Mouse (Mus musculus): ENCODE results near the gene Sytl1.

The Sytl1 gene

GRCm38 (mm10) chr4:133278482-133278881 is 15.6 kb upstream of the Sytl1 start:
- no peak for DNase-seq (ENCODE audit: low read depth, low spot score)

DNA sequence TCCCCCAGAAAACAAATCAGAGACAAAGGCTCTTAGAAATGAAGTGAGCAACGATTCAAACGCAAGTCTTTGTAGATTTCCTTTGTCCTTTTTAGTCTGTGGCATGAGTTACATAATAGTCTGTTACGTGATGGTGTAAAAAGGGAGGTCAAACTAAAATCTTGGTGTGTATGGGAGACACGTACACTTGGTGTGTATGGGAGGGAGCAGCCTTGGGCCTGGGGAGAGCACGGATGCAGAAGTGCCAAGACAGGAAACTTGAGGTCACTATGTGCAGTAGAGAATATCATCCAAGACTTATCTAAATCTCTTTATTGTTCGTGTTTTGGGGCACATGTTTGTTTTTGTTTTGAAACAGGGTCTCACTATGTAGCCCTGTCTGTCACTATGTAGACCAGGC is 15.2 kb upstream of the Sytl1 start:
- peak; percentile 25 for DNase-seq (ENCODE audit: low read depth, low spot score)

DNA sequence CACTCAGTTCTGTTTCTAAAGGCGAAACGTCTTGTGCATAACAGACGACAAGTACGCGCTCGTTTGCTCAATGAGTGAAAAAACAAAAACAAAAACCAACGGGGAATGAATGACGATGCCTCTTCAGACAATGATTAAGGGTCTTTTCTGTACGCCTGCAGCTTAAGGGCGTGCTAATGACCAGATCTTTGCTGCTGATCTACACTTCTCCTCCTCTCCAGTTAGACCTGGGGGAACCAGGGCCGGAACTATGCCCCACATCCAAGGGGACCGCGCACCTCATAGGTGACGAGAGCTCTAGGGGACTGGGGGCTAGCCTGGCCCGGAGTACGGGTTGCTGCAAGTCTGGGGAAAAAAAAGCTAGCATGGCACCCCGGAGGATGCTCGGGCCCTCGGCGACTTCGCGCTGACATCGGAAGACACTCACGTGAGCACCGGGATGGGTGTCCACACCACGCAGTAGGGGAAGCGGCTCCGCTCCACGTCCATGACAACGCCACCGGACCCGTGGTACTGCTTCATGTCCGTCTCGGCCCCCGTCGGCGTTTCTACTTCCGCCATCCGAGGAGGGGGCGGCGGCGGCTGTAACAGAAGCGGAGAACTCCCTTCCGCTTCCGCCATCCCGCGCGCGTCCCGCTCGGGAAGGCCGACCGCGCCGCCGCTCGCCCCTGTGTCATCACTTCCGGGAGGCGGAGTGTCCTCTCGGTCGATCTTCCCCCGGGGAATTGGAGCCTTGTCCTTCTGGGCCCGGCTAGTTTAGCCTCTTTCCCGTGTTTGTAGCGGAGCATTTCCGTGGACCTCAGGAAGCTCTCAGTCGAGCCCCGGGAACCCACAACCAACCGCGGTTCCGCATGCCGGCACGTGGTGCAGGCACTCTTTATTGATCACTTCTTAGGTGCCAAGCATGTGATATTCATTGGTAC is 14.5 kb upstream of the Sytl1 start, which contains the start of gene Tmem222:
Gene Tmem222, minus strand, starts transcription at position 689 of the 923 bp plus-strand sequence.
- DNase-seq (ENCODE audit: low read depth, low spot score), result peak; percentile 98

GRCm38 (mm10) chr4:133270929-133271328 is 8.0 kb upstream of the Sytl1 start:
- no peak for DNase-seq (ENCODE audit: low read depth, low spot score)

DNA sequence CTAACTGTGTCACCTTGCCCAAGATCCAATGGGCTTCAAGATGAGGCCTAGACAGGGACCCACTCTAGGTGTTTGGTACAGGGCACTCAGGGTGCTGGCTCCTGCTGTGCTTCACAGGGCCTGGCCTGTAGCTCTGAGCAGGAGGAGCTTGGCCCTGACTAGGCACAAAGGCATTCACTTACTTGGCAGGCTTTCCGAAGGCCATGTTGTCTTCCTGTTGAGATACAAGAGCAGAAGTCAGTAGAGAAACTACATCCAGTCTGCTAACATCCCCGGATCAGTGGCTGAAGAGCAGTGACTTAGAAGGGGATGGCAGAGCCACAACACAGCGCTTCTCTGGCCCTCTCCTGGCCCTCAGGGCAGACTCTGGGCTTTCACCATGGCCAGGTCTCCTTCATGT is 6.7 kb upstream of the Sytl1 start:
- no peak for DNase-seq (ENCODE audit: low read depth, low spot score)

DNA sequence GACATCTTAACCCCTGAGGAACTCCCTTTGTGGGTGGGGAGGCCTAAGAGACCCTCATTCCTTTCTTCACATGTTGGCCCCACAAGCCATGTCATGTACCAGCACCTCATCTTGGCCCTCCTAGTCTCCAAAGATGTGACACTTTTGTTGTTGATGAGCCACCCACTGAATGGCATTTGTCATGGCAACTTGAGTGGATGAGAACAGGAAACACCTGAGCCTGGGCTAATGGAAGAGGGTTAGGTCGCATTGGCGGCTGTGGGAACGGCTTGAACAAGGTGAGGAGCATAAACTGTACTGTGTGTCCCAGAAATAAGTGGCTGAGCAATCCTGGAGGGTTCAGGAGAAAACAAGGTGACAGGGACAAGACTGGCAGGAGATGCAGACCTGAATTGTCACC is 6.0 kb upstream of the Sytl1 start:
- DNase-seq (ENCODE audit: low read depth, low spot score), result no peak

- DNase-seq (ENCODE audit: low read depth, low spot score), result no peak
These were observed 3.5 kb upstream of the Sytl1 start for GRCm38 (mm10) chr4:133266248-133266880.

GRCm38 (mm10) chr4:133265759-133266158 is 2.8 kb upstream of the Sytl1 start:
- no peak for DNase-seq (ENCODE audit: low read depth, low spot score)

GRCm38 (mm10) chr4:133265297-133265696 is 2.4 kb upstream of the Sytl1 start:
- no peak for DNase-seq (ENCODE audit: low read depth, low spot score)

DNA sequence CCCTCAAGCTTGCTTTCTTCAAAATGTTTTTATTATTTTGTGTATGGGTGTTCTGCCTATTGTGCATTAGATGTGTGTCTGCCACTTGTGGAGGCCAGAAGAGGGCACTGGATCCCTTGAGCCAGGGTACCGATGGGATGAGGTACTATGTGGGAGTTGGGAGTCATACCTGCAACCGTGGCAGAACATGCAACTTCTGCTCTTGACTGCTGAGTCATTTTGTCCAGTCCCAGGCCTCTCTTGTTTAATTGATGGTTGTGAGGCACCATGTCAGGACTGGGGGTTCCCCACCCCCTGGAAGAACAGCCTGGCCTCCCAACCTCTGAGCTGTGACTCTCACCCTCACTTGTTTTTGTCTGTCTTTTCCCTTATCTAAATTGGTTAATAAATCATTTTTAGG is 1.6 kb upstream of the Sytl1 start:
- no peak for DNase-seq (ENCODE audit: low read depth, low spot score)

DNA sequence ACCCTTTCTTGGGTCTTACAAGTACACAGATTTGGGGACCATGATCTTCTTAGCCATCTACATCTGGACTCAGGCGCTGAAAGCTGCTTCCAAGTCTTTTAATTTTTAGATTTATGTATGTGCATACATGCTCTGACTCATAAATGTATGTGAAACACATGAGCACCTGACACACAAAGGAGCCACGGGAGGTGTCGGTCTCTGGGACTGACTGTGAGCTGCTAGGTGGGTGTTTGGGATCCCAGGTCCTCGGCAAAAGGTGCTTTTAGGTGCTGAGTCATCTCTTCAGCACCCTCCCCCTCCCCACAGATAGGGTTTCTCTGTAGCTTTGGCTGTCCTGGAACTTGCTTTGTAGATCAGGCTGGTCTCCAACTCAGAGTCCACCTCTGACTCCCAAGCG is 843 bp upstream of the Sytl1 start:
- DNase-seq (ENCODE audit: low read depth, low spot score), result no peak

DNA sequence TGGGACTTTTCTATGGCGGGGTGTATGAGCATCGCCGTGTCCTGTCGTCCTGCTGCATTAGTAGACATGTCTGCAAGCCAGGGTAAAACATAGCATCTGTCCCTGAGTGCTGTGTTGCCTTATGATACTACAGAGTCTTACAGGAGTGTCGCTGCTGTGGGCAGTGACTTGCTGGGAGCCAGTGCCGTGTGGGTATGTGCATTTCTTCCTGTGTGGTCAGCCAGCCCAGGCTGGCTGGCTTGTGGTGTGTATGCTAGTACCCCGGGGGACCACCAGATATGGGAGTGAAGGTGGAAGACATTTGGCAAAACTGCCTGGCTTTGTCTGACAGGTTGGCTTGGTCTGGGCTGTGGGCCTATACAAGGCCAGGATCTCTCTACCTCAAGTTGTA is 543 bp downstream of the Sytl1 start:
- no peak for DNase-seq (ENCODE audit: low read depth, low spot score)

GRCm38 (mm10) chr4:133261641-133262374 is 1.1 kb downstream of the Sytl1 start:
- no peak for DNase-seq (ENCODE audit: low read depth, low spot score)

GRCm38 (mm10) chr4:133257798-133258408 is 5.0 kb downstream of the Sytl1 start:
- DNase-seq (ENCODE audit: low read depth, low spot score), result peak; percentile 23

GRCm38 (mm10) chr4:133257230-133257629 is 5.7 kb downstream of the Sytl1 start:
- DNase-seq (ENCODE audit: low read depth, low spot score), result peak; percentile 31

DNA sequence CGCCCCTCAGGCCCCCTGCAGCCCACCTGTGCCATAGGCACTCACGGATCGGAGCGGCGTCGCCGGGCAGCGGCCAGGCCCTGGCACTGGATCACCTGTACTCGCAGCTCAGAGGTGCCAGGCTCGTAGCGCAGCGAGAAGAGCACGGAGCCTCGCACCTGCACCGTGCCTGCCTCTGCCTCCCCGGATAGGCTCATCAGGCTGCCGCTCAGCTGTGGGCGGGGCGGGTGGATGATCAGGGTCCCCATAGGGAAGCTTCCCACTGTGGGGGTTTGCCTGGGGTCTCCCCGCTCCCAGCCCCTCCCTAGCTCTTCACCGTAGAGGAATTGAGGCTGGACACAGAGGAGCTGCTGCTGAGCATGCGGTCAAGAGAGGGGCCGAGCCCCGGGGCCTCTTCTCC is 6.1 kb downstream of the Sytl1 start:
- peak; percentile 56 for DNase-seq (ENCODE audit: low read depth, low spot score)

GRCm38 (mm10) chr4:133255392-133255791 is 7.5 kb downstream of the Sytl1 start:
- no peak for DNase-seq (ENCODE audit: low read depth, low spot score)

DNA sequence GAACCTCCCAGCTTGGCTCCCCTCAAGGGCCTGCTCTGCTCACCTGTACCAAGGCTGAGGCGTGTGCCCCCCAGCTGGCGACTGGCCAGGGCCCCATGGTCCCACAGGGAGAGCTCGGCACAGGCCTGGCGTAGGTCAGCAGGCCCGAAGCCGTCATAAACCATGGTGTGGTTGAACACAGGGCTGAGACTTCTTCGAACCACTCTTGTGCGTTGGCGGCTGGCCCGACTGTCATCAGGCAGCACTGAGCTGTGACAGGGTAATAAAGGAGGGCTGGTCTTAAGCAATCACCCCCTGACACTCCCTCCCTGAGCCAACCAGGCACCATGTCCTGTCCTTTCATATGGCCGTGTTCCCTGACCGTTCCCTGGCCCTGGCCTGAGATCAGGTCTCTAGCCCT is 9.5 kb downstream of the Sytl1 start:
- DNase-seq (ENCODE audit: low read depth, low spot score), result no peak

DNA sequence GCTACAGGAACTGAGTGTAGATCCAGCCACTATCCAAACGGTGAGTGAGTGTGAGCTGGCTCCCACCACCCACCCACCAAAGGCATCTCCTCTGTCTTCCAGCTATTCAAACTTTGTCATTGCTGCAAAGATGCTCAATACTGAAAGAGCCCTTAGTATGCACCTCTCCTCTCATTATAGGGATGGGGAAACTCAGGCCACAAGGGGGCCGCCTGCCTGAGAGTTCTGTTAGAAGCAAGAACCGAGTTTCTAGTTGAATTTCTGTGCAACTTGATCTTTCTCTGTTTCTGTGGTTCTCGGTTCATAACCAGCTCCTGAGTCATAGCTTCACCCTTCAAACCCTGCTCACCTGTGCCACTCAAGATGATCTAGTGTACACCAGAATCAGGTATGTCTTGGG is 10.8 kb downstream of the Sytl1 start:
- no peak for DNase-seq (ENCODE audit: low read depth, low spot score)

GRCm38 (mm10) chr4:133251214-133251613 is 11.7 kb downstream of the Sytl1 start:
- DNase-seq (ENCODE audit: low read depth, low spot score), result peak; percentile 33

DNA sequence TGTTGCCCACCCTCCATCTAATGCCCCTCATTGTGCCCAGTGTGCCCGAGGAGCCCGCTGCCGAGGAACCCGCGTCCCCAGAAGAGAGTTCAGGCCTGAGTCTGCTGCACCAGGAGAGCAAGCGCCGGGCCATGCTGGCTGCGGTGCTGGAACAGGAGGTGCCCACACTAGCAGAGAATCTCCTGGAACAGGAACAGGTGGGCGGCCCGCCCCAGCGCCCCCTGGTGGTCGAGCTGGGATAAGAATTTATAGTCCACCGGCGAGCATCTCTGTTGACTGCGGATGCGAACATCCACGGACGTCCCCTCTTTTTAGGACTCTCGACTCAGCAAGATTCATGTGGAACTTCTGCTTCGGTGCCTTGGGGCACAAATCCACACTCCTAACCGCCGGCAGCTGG is 12.3 kb downstream of the Sytl1 start:
- peak; percentile 91 for DNase-seq (ENCODE audit: low read depth, low spot score)

All from ZHBTc4 (cell line).